Mouse (Mus musculus): ENCODE measurements around the gene Tex45.

Tex45 gene

DNA sequence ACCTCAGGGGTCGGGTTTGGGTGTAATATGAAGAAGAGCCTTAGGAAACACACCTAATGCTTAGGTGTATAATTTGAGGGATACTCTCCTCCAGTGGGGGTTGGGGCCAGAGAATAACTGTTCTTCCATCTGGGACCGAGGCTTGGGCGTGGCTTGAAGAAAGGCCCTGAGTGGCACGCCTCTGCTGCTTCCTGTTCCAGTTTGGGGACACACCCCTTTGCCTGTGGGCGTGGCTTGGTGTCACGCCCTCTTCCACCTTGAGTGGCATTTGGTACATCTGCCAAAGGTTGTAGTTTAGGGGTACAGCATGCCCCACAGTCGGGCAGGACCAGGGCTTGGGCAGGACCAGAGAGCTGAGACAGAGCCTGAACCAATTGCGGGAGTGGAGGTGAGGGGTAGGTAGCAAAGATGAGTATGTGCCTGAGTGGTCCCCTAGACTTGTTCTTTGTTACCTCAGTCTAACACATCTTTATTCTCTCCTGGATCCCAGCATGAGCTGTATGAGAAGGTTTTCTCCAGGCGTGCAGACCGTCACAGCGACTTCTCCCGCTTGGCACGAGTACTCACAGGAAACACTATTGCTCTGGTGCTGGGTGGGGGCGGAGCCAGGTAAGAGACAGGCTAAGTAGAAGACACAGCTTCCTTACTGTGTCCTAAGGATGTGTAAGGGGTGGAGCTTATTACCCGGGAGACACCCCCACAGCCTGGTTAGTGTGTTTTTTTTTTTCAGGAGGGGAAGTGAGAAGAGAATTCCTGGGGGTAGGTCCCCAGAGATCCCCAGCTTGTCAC is 65.6 kb downstream of the Tex45 start:
- DNase-seq (ENCODE audit: low read depth, low spot score), result no peak
